Mouse (Mus musculus) myocyte (in vitro differentiated cells): ENCODE measurements around the gene Ptk7. TPM values are rescaled to one million over a fixed set of nuclear protein-coding genes. Genes with fewer than 3 reads are reported as not detected.

Experiments
- H3K27me3 ChIP-seq: one replicate; pipeline ENCODE4 v1.6.1; 2011; ENCODE audit not compliant: control insufficient read depth, insufficient read depth, insufficient read length
- H3K36me3 ChIP-seq: one replicate; pipeline ENCODE4 v1.6.1; 2011; ENCODE audit not compliant: control insufficient read depth, insufficient read depth
- H3K4me2 ChIP-seq: one replicate; pipeline ENCODE4 v1.6.1; 2011; ENCODE audit warnings: low read depth, control low read depth
- H3K4me3 ChIP-seq: one replicate; pipeline ENCODE4 v1.5.1; 2011; ENCODE audit warnings: mild to moderate bottlenecking, control low read depth, moderate library complexity
- H3K79me2 ChIP-seq: one replicate; pipeline ENCODE4 v1.6.1; 2011; ENCODE audit not compliant: control insufficient read depth, insufficient read depth
- H3ac ChIP-seq: one replicate; pipeline ENCODE4 v1.6.1; 2011; ENCODE audit not compliant: control insufficient read depth, insufficient read length
- CEBPB ChIP-seq: IDR thresholded peaks from 2 replicates; pipeline ENCODE4 v1.6.1; 2011; ENCODE audit warnings: mild to moderate bottlenecking, moderate library complexity; ENCODE audit not compliant: poor library complexity, insufficient read depth, severe bottlenecking
- E2F4 ChIP-seq: IDR thresholded peaks from one replicate; pipeline ENCODE4 v1.6.1; 2011; ENCODE audit warnings: mild to moderate bottlenecking, control low read depth, moderate library complexity; ENCODE audit not compliant: insufficient read depth
- MAX ChIP-seq: IDR thresholded peaks from one replicate; pipeline ENCODE4 v1.6.1; 2011; ENCODE audit warnings: low read depth, mild to moderate bottlenecking, control low read depth
- MYOD1 ChIP-seq, 3 experiments: IDR thresholded peaks; one replicate each; pipeline ENCODE4 v1.6.1; 2011; ENCODE audit warnings: control low read depth in 2 of 3, low read depth in 2 of 3, mild to moderate bottlenecking in 2 of 3, moderate library complexity in 1 of 3; ENCODE audit not compliant: insufficient read length in 2 of 3, control insufficient read depth in 1 of 3
- MYOG ChIP-seq, 3 experiments: IDR thresholded peaks; one replicate each; pipeline ENCODE4 v1.6.1; 2011; ENCODE audit warnings: control low read depth in 2 of 3, low read depth in 2 of 3, mild to moderate bottlenecking in 2 of 3; ENCODE audit not compliant: insufficient read length in 2 of 3, control insufficient read depth in 1 of 3, insufficient read depth in 1 of 3
- POLR2A ChIP-seq: IDR thresholded peaks from one replicate; pipeline ENCODE4 v1.6.1; 2011; ENCODE audit warnings: low read depth, mild to moderate bottlenecking, control low read depth, moderate library complexity; ENCODE audit not compliant: insufficient read length
- POLR2AphosphoS2 ChIP-seq: IDR thresholded peaks from one replicate; pipeline ENCODE4 v1.6.1; 2011; ENCODE audit warnings: low read depth, control low read depth; ENCODE audit not compliant: insufficient read length
- REST ChIP-seq: IDR thresholded peaks from one replicate; pipeline ENCODE4 v1.6.1; 2011; ENCODE audit warnings: mild to moderate bottlenecking, control low read depth, moderate library complexity; ENCODE audit not compliant: insufficient read depth, insufficient read length
- SRF ChIP-seq: IDR thresholded peaks from one replicate; pipeline ENCODE4 v1.6.1; 2011; ENCODE audit warnings: low read depth; ENCODE audit not compliant: control insufficient read depth, insufficient read length
- TCF12 ChIP-seq: IDR thresholded peaks from one replicate; pipeline ENCODE4 v1.6.1; 2011; ENCODE audit warnings: mild to moderate bottlenecking, control low read depth; ENCODE audit not compliant: poor library complexity, insufficient read depth, severe bottlenecking
- TCF3 ChIP-seq: IDR thresholded peaks from one replicate; pipeline ENCODE4 v1.6.1; 2011; ENCODE audit warnings: low read depth, control low read depth; ENCODE audit not compliant: insufficient read length
- USF1 ChIP-seq: IDR thresholded peaks from one replicate; pipeline ENCODE4 v1.6.1; 2011; ENCODE audit warnings: low read depth, mild to moderate bottlenecking, control low read depth, moderate library complexity
- polyA plus RNA-seq: library from polyadenylated mRNA; unstranded; fragments of >200 nt; fragmentation: generic; extraction: Trizol; gene quantifications from one replicate; pipeline ENCODE4 v1.2.1, GENCODE M21; 2012; ENCODE audit warnings: missing spikeins

The Ptk7 gene
- polyA plus RNA-seq, 1 experiment, result 15.6 TPM

DNA sequence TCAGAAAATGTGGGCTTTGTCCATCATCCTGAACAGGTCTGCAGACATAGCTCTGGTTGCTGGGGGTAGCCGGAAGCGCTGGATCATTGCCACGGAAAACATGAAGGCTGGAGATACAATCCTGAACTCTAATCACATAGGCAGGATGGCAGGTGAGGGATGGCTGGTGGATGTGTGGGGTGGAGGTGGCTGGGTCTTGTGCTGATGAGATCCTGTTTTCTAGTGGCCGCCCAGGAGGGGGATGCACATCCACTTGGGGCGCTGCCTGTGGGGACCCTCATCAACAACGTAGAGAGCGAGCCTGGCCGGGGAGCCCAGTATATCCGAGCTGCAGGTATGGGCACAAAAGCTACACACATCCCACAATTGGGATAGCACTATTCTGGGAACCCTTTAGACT lies 19.1 kb upstream of the Ptk7 start:
- no peak for TF ChIP-seq SRF
- no peak for TF ChIP-seq REST
- TF ChIP-seq TCF12, result no peak
- no peak for TF ChIP-seq TCF3
- no peak for TF ChIP-seq MYOD1 (IDR thresholded peaks at IDR 0.05; ENCODE audit: control insufficient read depth in 1 of 3, insufficient read length in 2 of 3, low read depth in 2 of 3)
- no peaks in the 10 kb centered on the region for H3K27me3 ChIP-seq
- no peak overlapping the region for H3K4me3 ChIP-seq
- no peak overlapping the region for H3ac ChIP-seq
- peaks cover 12% of the 10 kb centered on the region for H3K79me2 ChIP-seq
- H3K4me2 ChIP-seq, result no peak overlapping the region
- H3K36me3 ChIP-seq, result peaks cover 5% of the 10 kb centered on the region

DNA sequence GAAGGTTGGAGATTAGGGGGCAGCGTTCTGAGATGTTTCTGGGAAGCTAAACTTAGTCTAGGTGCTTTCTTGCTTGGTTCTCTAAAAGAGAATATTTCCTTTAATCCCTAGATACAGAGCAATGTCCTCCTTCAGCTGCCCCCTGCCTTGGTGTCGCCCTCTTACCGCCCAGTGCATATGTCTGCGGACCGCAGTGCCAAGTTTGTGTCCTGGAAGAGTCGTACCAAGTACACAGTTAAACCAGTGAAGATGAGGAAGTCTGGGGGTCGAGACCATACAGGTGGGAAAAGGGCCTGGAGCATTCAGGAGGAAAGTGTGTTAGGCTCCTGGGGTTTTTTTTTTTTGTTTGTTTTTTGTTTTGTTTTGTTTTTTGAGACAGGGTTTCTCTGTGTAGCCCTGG lies 18.0 kb upstream of the Ptk7 start:
- Histone ChIP-seq H3K4me3 (peak overlapping the region; percentile 78), H3K27me3 (no peaks in the 10 kb centered on the region), H3K36me3 (peaks cover 5% of the 10 kb centered on the region), H3ac (no peak overlapping the region), H3K4me2 (peak overlapping the region; percentile 96), H3K79me2 (peaks cover 12% of the 10 kb centered on the region)
- TF ChIP-seq TCF12 (no peak), E2F4 (no peak), MAX (no peak), TCF3 (no peak), CEBPB (no peak), SRF (no peak), MYOG (IDR thresholded peaks at IDR 0.05; ENCODE audit: control insufficient read depth in 1 of 3, insufficient read depth in 1 of 3, insufficient read length in 2 of 3, low read depth in 2 of 3) (no peak), USF1 (no peak), MYOD1 (IDR thresholded peaks at IDR 0.05; ENCODE audit: control insufficient read depth in 1 of 3, insufficient read length in 2 of 3, low read depth in 2 of 3) (no peak), REST (no peak), POLR2A (no peak), POLR2AphosphoS2 (no peak)

DNA sequence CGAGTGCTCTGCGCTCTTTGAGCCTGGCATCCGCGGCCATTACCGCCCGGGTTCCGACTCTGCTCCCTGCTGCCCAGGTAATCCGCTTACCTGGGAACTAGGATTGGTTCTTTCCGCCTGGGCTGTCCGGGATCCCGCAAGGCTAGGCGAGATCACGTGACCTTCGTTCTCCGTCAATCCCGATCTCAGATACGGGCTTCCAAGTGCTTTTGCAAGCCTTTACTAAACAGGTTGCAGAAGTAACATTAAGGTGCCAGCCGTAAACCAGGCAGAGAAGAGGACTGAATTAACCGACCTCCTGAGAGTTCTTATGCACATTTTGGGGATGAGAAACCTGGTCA lies 17.0 kb upstream of the Ptk7 start:
- peak overlapping the region; percentile 78 for H3K4me3 ChIP-seq
- peak overlapping the region; percentile 20 for H3ac ChIP-seq
- peaks cover 5% of the 10 kb centered on the region for H3K36me3 ChIP-seq
- no peaks in the 10 kb centered on the region for H3K27me3 ChIP-seq
- peak overlapping the region; percentile 96 for H3K4me2 ChIP-seq
- H3K79me2 ChIP-seq, result peaks cover 12% of the 10 kb centered on the region
- TF ChIP-seq USF1 (peak; percentile 93), MYOD1 (IDR thresholded peaks at IDR 0.05; ENCODE audit: control insufficient read depth in 1 of 3, insufficient read length in 2 of 3, low read depth in 2 of 3) (no peak)

DNA sequence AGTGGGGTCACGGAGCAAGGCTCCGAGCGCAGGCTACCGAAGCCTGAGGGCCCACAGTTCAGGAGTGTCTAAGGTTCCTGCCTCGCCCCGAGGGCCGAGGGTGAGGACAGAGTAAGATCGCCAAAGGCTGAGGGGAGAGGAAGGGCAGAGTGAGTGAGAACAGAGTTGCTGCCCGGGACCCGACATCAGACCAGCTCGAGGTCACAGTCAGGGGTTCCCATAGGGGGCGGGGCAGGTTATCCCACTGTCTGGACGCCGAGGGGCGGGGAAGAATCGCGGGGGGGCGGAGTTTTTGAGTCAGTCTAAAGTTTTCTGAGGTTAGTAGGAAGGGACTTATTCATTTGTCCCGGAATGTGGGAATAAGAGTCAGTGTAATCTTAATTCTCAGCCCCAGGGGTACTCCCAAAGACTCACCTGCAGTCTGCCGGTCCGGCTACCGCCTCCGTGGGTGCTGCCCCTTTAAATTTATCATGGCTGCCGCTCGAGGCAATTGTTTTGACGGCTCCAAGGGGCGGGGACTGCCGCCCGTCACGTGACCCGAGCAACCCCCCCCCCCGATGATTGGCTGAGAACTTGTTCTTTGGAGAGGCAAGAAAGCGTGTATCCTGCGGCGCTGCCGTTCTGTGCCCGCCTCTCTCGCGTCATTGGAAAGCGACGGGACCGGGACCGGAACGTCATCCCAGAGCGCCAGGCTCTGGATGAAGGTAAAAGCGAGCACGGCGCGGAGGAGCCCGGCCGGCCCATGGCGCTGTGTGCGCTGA lies 16.4 kb upstream of the Ptk7 start, which contains the start of the genes Klc4 and Mrpl2:
Klc4 (minus strand) TSS at position 462 of the 761 bp plus-strand sequence.
Mrpl2 (plus strand) TSS at position 669 of the 761 bp plus-strand sequence.
- Histone ChIP-seq H3K4me2 (peak within 1 kb of the TSS; percentile 98), H3K4me3 (peak within 1 kb of the TSS; percentile 78), H3K79me2 (peaks cover 12% of the 10 kb centered on the region), H3K36me3 (peaks cover 8% of the 10 kb centered on the region), H3K27me3 (no peaks in the 10 kb centered on the region), H3ac (peak within 1 kb of the TSS; percentile 20)
- no peak for TF ChIP-seq TCF12
- peak; percentile 89 for TF ChIP-seq SRF
- peak; percentile 96 for TF ChIP-seq POLR2AphosphoS2
- TF ChIP-seq POLR2A, result peak; percentile 96
- TF ChIP-seq E2F4, result peak; percentile 32
- TF ChIP-seq USF1, result peak; percentile 83
- TF ChIP-seq MYOG (IDR thresholded peaks at IDR 0.05; ENCODE audit: control insufficient read depth in 1 of 3, insufficient read depth in 1 of 3, insufficient read length in 2 of 3, low read depth in 2 of 3), result peak in 1 of 3 experiments; percentile 18
- TF ChIP-seq TCF3, result no peak
- no peak for TF ChIP-seq REST

DNA sequence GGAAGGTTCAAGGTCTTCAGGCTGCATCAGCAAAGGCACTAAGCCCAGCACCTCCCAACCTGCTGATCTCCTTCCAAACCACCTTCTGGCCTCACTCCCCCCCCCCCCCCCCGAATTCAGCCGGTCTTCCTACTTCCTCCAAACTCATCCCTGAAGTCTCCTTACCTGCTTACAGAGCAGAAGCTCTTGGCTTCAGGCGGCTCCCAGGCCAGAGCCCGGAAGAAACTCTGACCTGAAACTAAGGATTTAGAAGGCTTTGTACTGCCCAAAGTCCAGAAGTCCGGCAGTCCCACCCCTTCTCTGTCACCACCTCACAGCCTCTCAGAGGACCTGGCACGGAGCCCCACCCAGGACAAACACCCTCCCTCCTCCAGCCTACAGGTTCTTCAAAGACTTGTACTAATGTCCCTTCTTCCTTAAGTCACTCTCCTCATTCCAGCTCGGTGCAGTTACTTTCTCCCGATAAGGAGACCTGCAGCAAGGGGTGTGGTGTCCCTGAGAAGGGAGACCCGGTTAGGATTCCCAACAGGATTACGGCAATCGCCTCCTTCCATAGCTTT lies 15.7 kb upstream of the Ptk7 start:
- H3K79me2 ChIP-seq, result peaks cover 12% of the 10 kb centered on the region
- peak overlapping the region; percentile 98 for H3K4me2 ChIP-seq
- H3ac ChIP-seq, result peak overlapping the region; percentile 20
- no peak for TF ChIP-seq REST
- H3K4me3 ChIP-seq, result peak overlapping the region; percentile 78
- no peaks in the 10 kb centered on the region for H3K27me3 ChIP-seq
- H3K36me3 ChIP-seq, result peaks cover 9% of the 10 kb centered on the region
